Comparison of ENCODE assay signal across 17 mouse cellular contexts in the genomic region with DNA sequence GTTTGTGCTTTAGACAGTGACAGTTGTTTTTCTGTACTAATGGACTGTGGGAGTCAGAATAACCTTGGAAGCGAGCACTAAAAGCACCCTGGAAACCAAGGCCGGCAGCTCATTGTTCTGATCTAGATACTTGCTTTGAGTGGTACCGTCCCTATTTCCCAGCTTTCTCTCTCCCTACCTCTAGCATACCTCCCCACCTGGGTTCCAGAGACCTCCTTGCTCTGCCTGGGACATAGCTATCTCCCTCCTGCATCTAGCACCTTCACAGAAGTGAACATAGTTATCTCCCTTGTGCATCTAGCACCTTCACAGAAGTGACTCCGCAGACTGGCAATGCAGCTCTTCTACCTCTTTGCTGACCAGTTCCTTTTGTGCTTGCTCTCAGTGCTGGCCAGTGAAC. TPM values are rescaled to one million over a fixed set of nuclear protein-coding genes. Genes with fewer than 3 reads are reported as not detected.
DNase-seq lines count a peak whose midpoint lies in the region; ATAC-seq and TF ChIP-seq lines count a peak whose summit lies in the region.
"Had no signal": no experiment of that assay in that cellular context is flagged by ENCODE, and none has a peak within 500 bp of the region (broad histone marks: within the 10 kb centered on the region; RNA-seq: fewer than 3 reads in every experiment).

No protein-coding gene starts in this region.

- no peak for TF ChIP-seq CTCF in forebrain, postnatal 0 days (IDR thresholded peaks at IDR 0.05; ENCODE audit: low read depth)

- ATAC-seq in hindbrain, embryonic 12.5 days (ENCODE audit: low FRiP score), result no peak
- no peak for ATAC-seq in hindbrain, embryonic 11.5 days (ENCODE audit: low FRiP score)
- ATAC-seq in forebrain, embryonic 12.5 days (ENCODE audit: low FRiP score), result no peak
- ATAC-seq in forebrain, postnatal 0 days, result no peak
- no peak for ATAC-seq in midbrain, embryonic 15.5 days (replicated peaks)
- ATAC-seq: inflammation-experienced regulatory T-cells, adult 6 months; liver, embryonic 12.5 days had no signal

- peaks cover 14% of the 10 kb centered on the region for H3K4me1 ChIP-seq in hindbrain, embryonic 12.5 days
- no peaks in the 10 kb centered on the region for H3K4me1 ChIP-seq in hindbrain, embryonic 11.5 days (replicated peaks; ENCODE audit: control insufficient read depth, insufficient read depth, low read length)
- peaks cover 28% of the 10 kb centered on the region for H3K4me1 ChIP-seq in forebrain, embryonic 12.5 days
- H3K4me1 ChIP-seq in forebrain, postnatal 0 days (ENCODE audit: insufficient read depth), result no peaks in the 10 kb centered on the region; the same call in 1 of the 2 replicates
- H3K4me1 ChIP-seq in midbrain, embryonic 15.5 days, result peaks cover 20% of the 10 kb centered on the region
- H3K4me1 ChIP-seq: liver, embryonic 12.5 days had no signal

- 71% methylated on average over 4 of the region's 4 CpGs for WGBS in hindbrain, embryonic 12.5 days
- WGBS in hindbrain, embryonic 11.5 days, result 74% methylated on average over 4 of the region's 4 CpGs
- 70% methylated on average over 4 of the region's 4 CpGs for WGBS in forebrain, embryonic 12.5 days
- WGBS in forebrain, postnatal 0 days, result 52% methylated on average over 4 of the region's 4 CpGs
- WGBS in midbrain, embryonic 15.5 days, result 62% methylated on average over 4 of the region's 4 CpGs

- no peak for DNase-seq in hindbrain, embryonic 11.5 days (ENCODE audit: low spot score)
- DNase-seq in forebrain, postnatal 0 days, result no peak
- no peak for DNase-seq in left cerebral cortex, adult 9 months (ENCODE audit: low spot score in 2 of 2)
- DNase-seq in layer of hippocampus, adult 11-12 months (ENCODE audit: low spot score), result no peak
- DNase-seq: B cell, adult 2 months; cerebellum, adult 9-10 months; gastrocnemius, postnatal 14 days; lung, embryonic 14.5 days; lung, postnatal 4 days; right cerebral cortex, postnatal 25 days; thymus, postnatal 25 days had no signal

- H3K27ac ChIP-seq in hindbrain, embryonic 12.5 days, result 0 out of 2 replicates have a peak overlapping the region, but pooled peaks have one; percentile 86
- H3K27ac ChIP-seq in hindbrain, embryonic 11.5 days (ENCODE audit: low read depth, low read length), result no peak overlapping the region
- H3K27ac ChIP-seq in forebrain, embryonic 12.5 days, result peak overlapping the region; percentile 56; the same call in 1 of the 2 replicates
- H3K27ac ChIP-seq in forebrain, postnatal 0 days (ENCODE audit: low read depth, low read length), result peak overlapping the region; percentile 81; the same call in 1 of the 2 replicates
- H3K27ac ChIP-seq in midbrain, embryonic 15.5 days, result peak overlapping the region; percentile 87
- H3K27ac ChIP-seq: kidney, embryonic 15.5 days; liver, embryonic 12.5 days had no signal

- H3K36me3 ChIP-seq in hindbrain, embryonic 12.5 days, result no peaks in the 10 kb centered on the region
- H3K36me3 ChIP-seq in hindbrain, embryonic 11.5 days (ENCODE audit: control insufficient read depth, insufficient read depth, low read length), result no peaks in the 10 kb centered on the region
- H3K36me3 ChIP-seq in forebrain, embryonic 12.5 days (replicated peaks), result no peaks in the 10 kb centered on the region
- H3K36me3 ChIP-seq in forebrain, postnatal 0 days (ENCODE audit: insufficient read depth), result no peaks in the 10 kb centered on the region
- H3K36me3 ChIP-seq in midbrain, embryonic 15.5 days (replicated peaks), result no peaks in the 10 kb centered on the region
- H3K36me3 ChIP-seq: kidney, embryonic 15.5 days; liver, embryonic 12.5 days had no signal

- H3K9me3 ChIP-seq in hindbrain, embryonic 12.5 days (replicated peaks), result no peaks in the 10 kb centered on the region
- H3K9me3 ChIP-seq in hindbrain, embryonic 11.5 days (ENCODE audit: control insufficient read depth, low read length), result no peaks in the 10 kb centered on the region
- no peaks in the 10 kb centered on the region for H3K9me3 ChIP-seq in forebrain, embryonic 12.5 days
- no peaks in the 10 kb centered on the region for H3K9me3 ChIP-seq in forebrain, postnatal 0 days (ENCODE audit: low read length)
- H3K9me3 ChIP-seq in midbrain, embryonic 15.5 days, result no peaks in the 10 kb centered on the region
- H3K9me3 ChIP-seq: kidney, embryonic 15.5 days; liver, embryonic 12.5 days had no signal

- H3K4me2 ChIP-seq in hindbrain, embryonic 12.5 days (replicated peaks), result no peak overlapping the region
- no peak overlapping the region for H3K4me2 ChIP-seq in hindbrain, embryonic 11.5 days (replicated peaks; ENCODE audit: low read depth, low read length)
- H3K4me2 ChIP-seq in forebrain, embryonic 12.5 days, result no peak overlapping the region
- H3K4me2 ChIP-seq in forebrain, postnatal 0 days (ENCODE audit: low read depth), result no peak overlapping the region
- H3K4me2 ChIP-seq in midbrain, embryonic 15.5 days, result no peak overlapping the region
- H3K4me2 ChIP-seq: kidney, embryonic 15.5 days; liver, embryonic 12.5 days; lung, embryonic 14.5 days had no signal

- peaks cover 41% of the 10 kb centered on the region for H3K27me3 ChIP-seq in hindbrain, embryonic 12.5 days
- H3K27me3 ChIP-seq in hindbrain, embryonic 11.5 days (ENCODE audit: control insufficient read depth, insufficient read depth, low read length), result peaks cover 2% of the 10 kb centered on the region; the same call in 1 of the 2 replicates
- H3K27me3 ChIP-seq in forebrain, embryonic 12.5 days, result peaks cover 63% of the 10 kb centered on the region
- no peaks in the 10 kb centered on the region for H3K27me3 ChIP-seq in forebrain, postnatal 0 days (ENCODE audit: insufficient read depth, low read length)
- peaks cover 10% of the 10 kb centered on the region; the same call in 1 of the 2 replicates for H3K27me3 ChIP-seq in midbrain, embryonic 15.5 days (replicated peaks)

- H3K4me3 ChIP-seq in hindbrain, embryonic 12.5 days, result no peak overlapping the region
- H3K4me3 ChIP-seq in hindbrain, embryonic 11.5 days (ENCODE audit: low read depth, low read length), result no peak overlapping the region
- no peak overlapping the region for H3K4me3 ChIP-seq in forebrain, embryonic 12.5 days (replicated peaks)
- no peak overlapping the region for H3K4me3 ChIP-seq in forebrain, postnatal 0 days (ENCODE audit: low read depth, low read length)
- H3K4me3 ChIP-seq in midbrain, embryonic 15.5 days, result no peak overlapping the region
- H3K4me3 ChIP-seq: kidney, embryonic 15.5 days; liver, embryonic 12.5 days had no signal

- no peak overlapping the region for H3K9ac ChIP-seq in hindbrain, embryonic 12.5 days
- no peak overlapping the region for H3K9ac ChIP-seq in hindbrain, embryonic 11.5 days (ENCODE audit: low read depth, low read length)
- H3K9ac ChIP-seq in forebrain, embryonic 12.5 days, result no peak overlapping the region
- no peak overlapping the region for H3K9ac ChIP-seq in forebrain, postnatal 0 days
- H3K9ac ChIP-seq in midbrain, embryonic 15.5 days, result no peak overlapping the region
- H3K9ac ChIP-seq: kidney, embryonic 15.5 days; liver, embryonic 12.5 days; lung, embryonic 14.5 days had no signal

RNA-seq across cellular contexts. Expression of a gene that starts 9.6 kb away (rescaled TPM):
- polyA plus RNA-seq in hindbrain, embryonic 12.5 days (2016; fragmentation: Nextera tagmentation; extraction: Ambion mirVana), result 248 and 274 TPM in 2 replicates
- polyA plus RNA-seq in hindbrain, embryonic 11.5 days (2014; fragmentation: Nextera tagmentation; extraction: Ambion mirVana), result 194 and 218 TPM in 2 replicates
- polyA plus RNA-seq in forebrain, embryonic 12.5 days (2016; fragmentation: Nextera tagmentation; extraction: Ambion mirVana), result 272 and 301 TPM in 2 replicates
- total RNA-seq in forebrain, postnatal 0 days (2014; rRNA removed), result 270 and 285 TPM in 2 replicates
- polyA plus RNA-seq in forebrain, postnatal 0 days (2015; fragmentation: Nextera tagmentation; extraction: Ambion mirVana), result 378 and 395 TPM in 2 replicates
- polyA plus RNA-seq in midbrain, embryonic 15.5 days (2015; fragmentation: Nextera tagmentation; extraction: Ambion mirVana), result 374 and 387 TPM in 2 replicates
